Mouse (Mus musculus): ENCODE measurements around the gene Bdnf.

GRCm38 (mm10) chr2:109692266-109693177 is 18.0 kb downstream of the Bdnf start:
- TF ChIP-seq CTCF (IDR thresholded peaks at IDR 0.05; ENCODE audit: insufficient read depth, low read length) (no peak), POLR2A (IDR thresholded peaks at IDR 0.05; ENCODE audit: borderline replicate concordance, extremely low read depth, low read depth, low read length) (no peak)

Measured in lung, adult 2 months (tissue).